Mouse (Mus musculus) heart, postnatal 25 days (tissue): ENCODE data around the gene Dmrta1. TPM values are rescaled to one million over a fixed set of nuclear protein-coding genes. Genes with fewer than 3 reads are reported as not detected.
"Not testable (repeated sequence)": the region's sequence is repeated elsewhere in the genome, so short reads cannot be mapped to it uniquely, and the experiment has no call there.

Source experiments
- DNase-seq: peaks from one replicate; pipeline ENCODE4 v3.0.0; 2022; ENCODE audit warnings: low spot score
- intact Hi-C: fragments of 180-260 bp; cut with DNase I; formaldehyde crosslinking; loops from one replicate; pipeline ENCODE4 v1.15.1; 2025
- total RNA-seq, 2 experiments: library from RNA; stranded (reverse); gene quantifications; 2 replicates each; pipeline ENCODE4 v1.2.3; 2021

The Dmrta1 gene
- total RNA-seq, 2 experiments from 2014 or later, result not detected

DNA sequence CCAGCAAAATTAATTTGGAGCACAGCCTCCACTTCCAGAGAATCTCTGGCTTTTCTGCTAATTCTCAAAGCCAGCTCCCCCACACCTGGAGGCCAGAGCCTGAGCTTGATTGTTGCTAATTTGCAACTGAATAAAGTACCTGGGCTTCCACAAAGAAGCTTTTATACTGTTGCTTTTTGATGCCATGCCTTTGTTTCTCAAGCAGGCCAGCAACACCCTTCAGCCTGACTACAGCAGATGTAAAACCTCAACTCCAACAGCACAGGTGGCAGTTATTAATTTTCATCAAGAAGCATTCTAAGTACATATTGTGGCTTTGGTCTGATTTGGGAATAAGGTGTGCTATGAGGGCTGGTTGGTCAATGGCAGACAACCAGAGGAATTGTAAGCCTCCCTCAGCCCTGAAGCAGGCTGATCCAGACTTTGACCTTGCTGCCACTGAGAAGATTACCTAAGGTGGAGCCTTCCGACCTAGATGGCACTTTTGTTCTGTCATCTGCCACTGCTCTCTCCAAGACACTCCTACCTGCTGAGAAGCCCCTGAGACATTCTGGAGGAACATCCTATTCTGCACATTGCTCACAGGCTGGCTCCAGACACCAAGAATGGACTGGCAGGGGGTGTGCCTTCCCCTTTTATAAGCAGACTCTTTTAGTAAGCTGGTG is 44.4 kb downstream of the Dmrta1 start:
- DNase-seq, intact Hi-C loops: not testable (repeated sequence)
